In the genomic region with DNA sequence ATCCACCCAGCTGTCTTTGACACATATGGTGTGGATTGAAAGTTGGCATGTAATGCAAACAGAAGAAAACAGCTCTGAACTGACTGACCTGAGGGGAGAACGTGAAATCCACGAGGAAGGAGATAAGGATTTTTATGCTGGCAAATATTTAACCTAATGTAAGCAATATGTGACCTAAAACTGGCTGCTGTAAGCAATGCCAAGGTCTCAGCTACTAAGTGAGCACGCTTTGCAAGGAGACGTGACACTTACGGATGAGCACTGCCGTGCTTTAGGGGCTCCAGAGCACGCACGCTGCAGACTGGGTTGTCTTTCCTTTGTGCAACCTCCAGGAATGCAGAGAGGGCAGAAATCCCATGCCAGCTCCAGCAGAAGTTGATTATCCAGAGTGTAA, we compare ENCODE assay signal across 15 mouse cellular contexts. TPM values are rescaled to one million over a fixed set of nuclear protein-coding genes. Genes with fewer than 3 reads are reported as not detected.
A peak's percentile ranks its signal among the peaks of the same experiment; 100 is the strongest.
DNase-seq lines count a peak whose midpoint lies in the region; ATAC-seq lines count a peak whose summit lies in the region.
"Had no signal": no experiment of that assay in that cellular context is flagged by ENCODE, and none has a peak within 500 bp of the region (broad histone marks: within the 10 kb centered on the region; RNA-seq: fewer than 3 reads in every experiment).

No protein-coding gene starts in this region.

- peak overlapping the region; percentile 40 for H3K27ac ChIP-seq in kidney, embryonic 16.5 days (ENCODE audit: low read length)
- H3K27ac ChIP-seq in embryonic facial prominence, embryonic 10.5 days (replicated peaks) = peak overlapping the region; percentile 54
- H3K27ac ChIP-seq in hindbrain, embryonic 16.5 days (ENCODE audit: low read depth, low read length) = no peak overlapping the region
- H3K27ac ChIP-seq in midbrain, embryonic 15.5 days = 0 out of 2 replicates have a peak overlapping the region, but pooled peaks have one; percentile 34
- H3K27ac ChIP-seq: heart, embryonic 10.5 days had no signal

- no peak overlapping the region for H3K4me2 ChIP-seq in kidney, embryonic 16.5 days (replicated peaks; ENCODE audit: low read depth, low read length)
- H3K4me2 ChIP-seq in hindbrain, embryonic 16.5 days (ENCODE audit: low read length) = no peak overlapping the region
- 0 out of 2 replicates have a peak overlapping the region, but pooled peaks have one; percentile 9 for H3K4me2 ChIP-seq in midbrain, embryonic 15.5 days

- H3K4me1 ChIP-seq in kidney, embryonic 16.5 days (ENCODE audit: insufficient read depth, low read length) = peaks cover 32% of the 10 kb centered on the region
- H3K4me1 ChIP-seq in embryonic facial prominence, embryonic 10.5 days = peaks cover 31% of the 10 kb centered on the region
- H3K4me1 ChIP-seq in hindbrain, embryonic 16.5 days (ENCODE audit: control insufficient read depth, insufficient read depth, low read depth, low read length) = peaks cover 3% of the 10 kb centered on the region; the same call in 1 of the 2 replicates
- peaks cover 10% of the 10 kb centered on the region; the same call in 1 of the 2 replicates for H3K4me1 ChIP-seq in midbrain, embryonic 15.5 days

- no peaks in the 10 kb centered on the region for H3K36me3 ChIP-seq in kidney, embryonic 16.5 days (ENCODE audit: insufficient read depth, low read length)
- no peaks in the 10 kb centered on the region for H3K36me3 ChIP-seq in embryonic facial prominence, embryonic 10.5 days (replicated peaks)
- H3K36me3 ChIP-seq in hindbrain, embryonic 16.5 days (ENCODE audit: control insufficient read depth, insufficient read depth, low read length) = no peaks in the 10 kb centered on the region
- H3K36me3 ChIP-seq in midbrain, embryonic 15.5 days (replicated peaks) = no peaks in the 10 kb centered on the region
- H3K36me3 ChIP-seq: G1E; heart, embryonic 10.5 days had no signal

- no peak for DNase-seq in kidney, postnatal 10 days
- DNase-seq in embryonic facial prominence, embryonic 10.5 days (ENCODE audit: low spot score) = no peak
- no peak for DNase-seq in frontal cortex, postnatal 10 days (ENCODE audit: low spot score in 2 of 2)
- DNase-seq: adrenal gland, adult 2 months; cerebellum, adult 18-20 months; right cerebral cortex, postnatal 4 days had no signal

- H3K9ac ChIP-seq in kidney, embryonic 16.5 days (replicated peaks; ENCODE audit: low read length) = no peak overlapping the region
- no peak overlapping the region for H3K9ac ChIP-seq in hindbrain, embryonic 16.5 days (ENCODE audit: low read depth, low read length)
- H3K9ac ChIP-seq in midbrain, embryonic 15.5 days = no peak overlapping the region

- H3K9me3 ChIP-seq in kidney, embryonic 16.5 days (ENCODE audit: low read length) = no peaks in the 10 kb centered on the region
- H3K9me3 ChIP-seq in embryonic facial prominence, embryonic 10.5 days = no peaks in the 10 kb centered on the region
- no peaks in the 10 kb centered on the region for H3K9me3 ChIP-seq in hindbrain, embryonic 16.5 days (ENCODE audit: control insufficient read depth, low read length)
- H3K9me3 ChIP-seq in midbrain, embryonic 15.5 days = no peaks in the 10 kb centered on the region
- H3K9me3 ChIP-seq: G1E; heart, embryonic 10.5 days had no signal

- WGBS in kidney, embryonic 16.5 days = 32% methylated on average over 8 of the region's 8 CpGs
- 59% methylated on average over 8 of the region's 8 CpGs for WGBS in embryonic facial prominence, embryonic 10.5 days
- 39% methylated on average over 8 of the region's 8 CpGs for WGBS in hindbrain, embryonic 16.5 days
- WGBS in midbrain, embryonic 15.5 days = 43% methylated on average over 8 of the region's 8 CpGs

- peak; percentile 66 for ATAC-seq in kidney, embryonic 16.5 days (ENCODE audit: low FRiP score, low TSS enrichment)
- ATAC-seq in hindbrain, embryonic 16.5 days = 0 out of 2 replicates have a peak, but pooled peaks have one; percentile 68
- ATAC-seq in midbrain, embryonic 15.5 days (replicated peaks) = peak; percentile 73
- no peak for ATAC-seq in activated CD4-positive, CD25-positive, alpha-beta regulatory T cell, adult 4 months
- ATAC-seq in CD4-positive, CD25-positive, alpha-beta regulatory T cell, adult 4 months = no peak

- no peak overlapping the region for H3K4me3 ChIP-seq in kidney, embryonic 16.5 days (ENCODE audit: low read length)
- no peak overlapping the region for H3K4me3 ChIP-seq in embryonic facial prominence, embryonic 10.5 days
- H3K4me3 ChIP-seq in hindbrain, embryonic 16.5 days (ENCODE audit: low read length) = no peak overlapping the region
- H3K4me3 ChIP-seq in midbrain, embryonic 15.5 days = no peak overlapping the region
- H3K4me3 ChIP-seq: heart, embryonic 10.5 days had no signal

- H3K27me3 ChIP-seq in kidney, embryonic 16.5 days (ENCODE audit: insufficient read depth, low read length) = no peaks in the 10 kb centered on the region
- no peaks in the 10 kb centered on the region for H3K27me3 ChIP-seq in embryonic facial prominence, embryonic 10.5 days (replicated peaks; ENCODE audit: low read depth, poor library complexity, severe bottlenecking)
- H3K27me3 ChIP-seq in hindbrain, embryonic 16.5 days (replicated peaks; ENCODE audit: control insufficient read depth, insufficient read depth, low read length) = no peaks in the 10 kb centered on the region
- no peaks in the 10 kb centered on the region for H3K27me3 ChIP-seq in midbrain, embryonic 15.5 days (replicated peaks)

RNA-seq across cellular contexts. Expression of a gene that starts 6.8 kb away (rescaled TPM):
- 0.17 TPM in 1 of 2 replicates, not detected in the other for polyA plus RNA-seq in kidney, embryonic 16.5 days (2015; fragmentation: Nextera tagmentation; extraction: Ambion mirVana)
- not detected in 2 replicates for polyA plus RNA-seq in embryonic facial prominence, embryonic 10.5 days (2016; fragmentation: Nextera tagmentation; extraction: Ambion mirVana)
- polyA plus RNA-seq in hindbrain, embryonic 16.5 days (2015; fragmentation: Nextera tagmentation; extraction: Ambion mirVana) = not detected in 2 replicates
- 0.13 TPM in 1 of 2 replicates, not detected in the other for polyA plus RNA-seq in midbrain, embryonic 15.5 days (2015; fragmentation: Nextera tagmentation; extraction: Ambion mirVana)
- polyA plus RNA-seq in activated CD4-positive, CD25-positive, alpha-beta regulatory T cell, adult 4 months (2017; shearing (Covaris generic)) = not detected
- polyA plus RNA-seq in CD4-positive, CD25-positive, alpha-beta regulatory T cell, adult 4 months (2017; shearing (Covaris generic)) = not detected
- polyA plus RNA-seq: adrenal gland, adult 2 months; G1E; heart, embryonic 10.5 days; limb, embryonic 11.5 days had no signal

RNA-seq across cellular contexts. Expression of a gene that starts 35.3 kb away (rescaled TPM):
- 0.29 and 0.71 TPM in 2 replicates for polyA plus RNA-seq in kidney, embryonic 16.5 days (2015; fragmentation: Nextera tagmentation; extraction: Ambion mirVana)
- 0.55 and 0.93 TPM in 2 replicates for polyA plus RNA-seq in embryonic facial prominence, embryonic 10.5 days (2016; fragmentation: Nextera tagmentation; extraction: Ambion mirVana)
- 0.17 TPM in 1 of 2 replicates, not detected in the other for polyA plus RNA-seq in hindbrain, embryonic 16.5 days (2015; fragmentation: Nextera tagmentation; extraction: Ambion mirVana)
- polyA plus RNA-seq in midbrain, embryonic 15.5 days (2015; fragmentation: Nextera tagmentation; extraction: Ambion mirVana) = 0.17 TPM in 1 of 2 replicates, not detected in the other
- polyA plus RNA-seq in activated CD4-positive, CD25-positive, alpha-beta regulatory T cell, adult 4 months (2017; shearing (Covaris generic)) = not detected
- not detected for polyA plus RNA-seq in CD4-positive, CD25-positive, alpha-beta regulatory T cell, adult 4 months (2017; shearing (Covaris generic))
- polyA plus RNA-seq: adrenal gland, adult 2 months; G1E; large intestine, adult 2 months had no signal

RNA-seq across cellular contexts. Expression of a gene that starts 45.5 kb away (rescaled TPM):
- polyA plus RNA-seq in kidney, embryonic 16.5 days (2015; fragmentation: Nextera tagmentation; extraction: Ambion mirVana) = 77.6 and 115 TPM in 2 replicates
- polyA plus RNA-seq in embryonic facial prominence, embryonic 10.5 days (2016; fragmentation: Nextera tagmentation; extraction: Ambion mirVana) = not detected in 2 replicates
- 1.4 and 1.7 TPM in 2 replicates for polyA plus RNA-seq in hindbrain, embryonic 16.5 days (2015; fragmentation: Nextera tagmentation; extraction: Ambion mirVana)
- polyA plus RNA-seq in midbrain, embryonic 15.5 days (2015; fragmentation: Nextera tagmentation; extraction: Ambion mirVana) = 1.1 TPM in 2 replicates
- polyA plus RNA-seq in activated CD4-positive, CD25-positive, alpha-beta regulatory T cell, adult 4 months (2017; shearing (Covaris generic)) = 1 to 10 TPM; 1.1 to 1.7 TPM
- 1 to 10 TPM; 2.9 to 4.3 TPM for polyA plus RNA-seq in CD4-positive, CD25-positive, alpha-beta regulatory T cell, adult 4 months (2017; shearing (Covaris generic))
- polyA plus RNA-seq: G1E had no signal

Comparison
In these comparisons a context has a peak if more than half of its experiments do, and no peak if none do; other contexts are left out.
1. ATAC-seq: peak in kidney, embryonic 16.5 days (single experiment), hindbrain, embryonic 16.5 days (single experiment) and midbrain, embryonic 15.5 days (single experiment); none in activated CD4-positive, CD25-positive, alpha-beta regulatory T cell, adult 4 months (single experiment) and CD4-positive, CD25-positive, alpha-beta regulatory T cell, adult 4 months (single experiment).
2. RNA of a gene that starts 45.5 kb away (polyA plus RNA-seq): 77.6 to 115 TPM in kidney, embryonic 16.5 days; 2.9 to 4.3 TPM in CD4-positive, CD25-positive, alpha-beta regulatory T cell, adult 4 months, 1.4 to 1.7 TPM in hindbrain, embryonic 16.5 days, 1.1 to 1.7 TPM in activated CD4-positive, CD25-positive, alpha-beta regulatory T cell, adult 4 months, 1.1 TPM in midbrain, embryonic 15.5 days and not detected in embryonic facial prominence, embryonic 10.5 days; every median in the first group is over 10 times any median in the second.